Mouse (Mus musculus): ENCODE data around the gene Drosha. TPM values are rescaled to one million over a fixed set of nuclear protein-coding genes. Genes with fewer than 3 reads are reported as not detected.

The Drosha gene
- polyA plus RNA-seq, 1 experiment from 2014 or later: 54.1 TPM

GRCm38 (mm10) chr15:12941106-12941505 is 116.5 kb downstream of the Drosha start:
- Histone ChIP-seq H3K4me3 (replicated peaks) (no peak overlapping the region), H3K27ac (no peak overlapping the region), H3K9ac (replicated peaks) (no peak overlapping the region), H3K36me3 (peaks cover 4% of the 10 kb centered on the region), H3K27me3 (peaks cover 3% of the 10 kb centered on the region; the same call in 1 of the 2 replicates), H3K4me1 (replicated peaks) (0 out of 2 replicates have a peak, but pooled peaks cover 13% of the 10 kb centered on the region), H3K4me2 (no peak overlapping the region), H3K9me3 (no peaks in the 10 kb centered on the region)
- no peak for ATAC-seq (ENCODE audit: insufficient number of reproducible peaks, insufficient read depth, low FRiP score, low TSS enrichment, low read depth)
- WGBS: 28% methylated on average over 9 of the region's 9 CpGs

DNA sequence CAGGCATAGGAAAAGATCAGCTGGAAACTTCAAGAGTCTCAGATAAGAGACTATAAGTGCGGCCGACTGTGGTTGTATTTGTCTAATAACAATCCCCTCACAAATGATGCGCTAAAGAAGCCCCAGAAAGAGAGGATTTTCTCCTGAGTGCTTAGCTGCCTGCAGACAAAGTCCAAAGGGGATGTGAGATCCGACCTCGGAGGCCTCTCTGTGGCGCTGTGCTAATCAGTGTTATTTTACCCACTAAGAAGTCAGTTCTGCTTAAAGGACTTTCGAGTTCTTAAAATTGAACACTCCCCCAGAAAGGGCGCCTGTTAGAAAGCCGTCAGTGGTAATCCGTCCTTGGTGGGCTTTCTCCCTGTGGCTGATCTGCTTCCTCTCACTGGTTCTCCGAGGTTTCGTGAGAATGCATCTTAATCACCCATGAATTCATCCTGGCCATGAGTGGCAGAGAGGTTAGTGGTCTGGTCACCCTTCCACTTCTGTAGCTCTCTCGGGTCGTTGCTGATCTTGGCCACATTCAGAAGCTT is 117.1 kb downstream of the Drosha start:
- Histone ChIP-seq H3K9ac (replicated peaks) (no peak overlapping the region), H3K4me1 (replicated peaks) (0 out of 2 replicates have a peak, but pooled peaks cover 13% of the 10 kb centered on the region), H3K4me3 (replicated peaks) (no peak overlapping the region), H3K9me3 (no peaks in the 10 kb centered on the region), H3K4me2 (no peak overlapping the region), H3K27me3 (peaks cover 3% of the 10 kb centered on the region; the same call in 1 of the 2 replicates), H3K36me3 (no peaks in the 10 kb centered on the region), H3K27ac (no peak overlapping the region)
- 38% methylated on average over 14 of the region's 14 CpGs for WGBS
- ATAC-seq (ENCODE audit: insufficient number of reproducible peaks, insufficient read depth, low FRiP score, low TSS enrichment, low read depth): no peak

- ATAC-seq (ENCODE audit: insufficient number of reproducible peaks, insufficient read depth, low FRiP score, low TSS enrichment, low read depth): no peak
- H3K4me3 ChIP-seq (replicated peaks): no peak overlapping the region
- H3K9me3 ChIP-seq: no peaks in the 10 kb centered on the region
- no peaks in the 10 kb centered on the region for H3K36me3 ChIP-seq
- 0 out of 2 replicates have a peak, but pooled peaks cover 13% of the 10 kb centered on the region for H3K4me1 ChIP-seq (replicated peaks)
- H3K4me2 ChIP-seq: no peak overlapping the region
- H3K27me3 ChIP-seq: peaks cover 3% of the 10 kb centered on the region; the same call in 1 of the 2 replicates
- no peak overlapping the region for H3K9ac ChIP-seq (replicated peaks)
- no peak overlapping the region for H3K27ac ChIP-seq
- 64% methylated on average over 4 of the region's 4 CpGs for WGBS
Observed at GRCm38 (mm10) chr15:12942424-12942823, 117.8 kb downstream of the Drosha start.

GRCm38 (mm10) chr15:12958051-12958450 is 133.4 kb downstream of the Drosha start:
- Histone ChIP-seq H3K4me2 (no peak overlapping the region), H3K4me1 (replicated peaks) (peaks cover 3% of the 10 kb centered on the region; the same call in 1 of the 2 replicates), H3K9ac (replicated peaks) (no peak overlapping the region), H3K9me3 (peaks cover 12% of the 10 kb centered on the region; the same call in 1 of the 2 replicates), H3K27ac (no peak overlapping the region), H3K27me3 (no peaks in the 10 kb centered on the region), H3K36me3 (no peaks in the 10 kb centered on the region), H3K4me3 (replicated peaks) (no peak overlapping the region)
- ATAC-seq (ENCODE audit: insufficient number of reproducible peaks, insufficient read depth, low FRiP score, low TSS enrichment, low read depth): no peak
- 73% methylated on average over 5 of the region's 5 CpGs for WGBS

DNA sequence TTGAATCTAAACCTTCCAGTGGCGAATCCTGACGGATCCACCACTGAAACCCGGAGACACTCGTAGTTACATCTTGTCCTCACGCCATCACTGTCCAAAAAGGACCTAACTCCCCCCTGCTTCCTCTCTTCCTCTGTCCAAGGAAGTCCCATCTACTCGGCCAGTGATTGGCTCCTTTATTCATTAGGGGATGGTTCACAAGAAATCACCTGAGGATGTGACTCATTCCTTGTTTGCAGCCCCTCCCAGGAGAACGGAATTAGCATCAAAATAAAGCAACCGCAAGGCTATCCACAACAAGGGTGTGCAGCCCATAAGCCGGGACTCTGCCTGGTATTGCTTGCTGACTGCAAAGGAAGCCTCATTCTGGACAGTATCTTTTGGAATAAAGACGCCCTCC is 137.6 kb downstream of the Drosha start:
- H3K36me3 ChIP-seq: no peaks in the 10 kb centered on the region
- no peak for ATAC-seq (ENCODE audit: insufficient number of reproducible peaks, insufficient read depth, low FRiP score, low TSS enrichment, low read depth)
- H3K4me2 ChIP-seq: no peak overlapping the region
- no peaks in the 10 kb centered on the region for H3K9me3 ChIP-seq
- no peak overlapping the region for H3K9ac ChIP-seq (replicated peaks)
- H3K4me1 ChIP-seq (replicated peaks): peaks cover 3% of the 10 kb centered on the region; the same call in 1 of the 2 replicates
- 83% methylated on average over 10 of the region's 10 CpGs for WGBS
- H3K27me3 ChIP-seq: no peaks in the 10 kb centered on the region
- no peak overlapping the region for H3K4me3 ChIP-seq (replicated peaks)
- H3K27ac ChIP-seq: no peak overlapping the region

DNA sequence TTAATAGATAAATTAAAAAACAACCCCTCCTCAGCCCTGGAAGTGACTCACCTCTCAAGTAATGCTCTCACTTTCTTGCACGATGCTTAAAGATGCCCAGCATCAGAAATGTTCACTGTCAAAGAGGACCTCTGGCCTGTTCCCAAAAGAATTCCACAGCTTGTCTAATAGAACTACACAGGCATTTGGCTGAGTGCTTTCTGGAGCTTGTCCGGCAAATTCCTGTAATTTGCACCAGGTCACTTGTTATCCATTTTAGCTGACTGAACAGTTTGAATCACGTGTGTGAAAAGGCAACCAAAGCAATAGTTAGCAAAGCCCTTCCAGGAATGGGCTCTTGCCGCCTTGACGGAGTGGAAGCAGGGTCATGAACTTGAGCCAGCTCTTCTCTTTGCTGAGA is 140.6 kb downstream of the Drosha start:
- Histone ChIP-seq H3K36me3 (no peaks in the 10 kb centered on the region), H3K4me3 (replicated peaks) (no peak overlapping the region), H3K27me3 (no peaks in the 10 kb centered on the region), H3K9ac (replicated peaks) (no peak overlapping the region), H3K27ac (no peak overlapping the region), H3K4me1 (replicated peaks) (no peaks in the 10 kb centered on the region), H3K9me3 (no peaks in the 10 kb centered on the region), H3K4me2 (no peak overlapping the region)
- 77% methylated on average over 5 of the region's 5 CpGs for WGBS
- ATAC-seq (ENCODE audit: insufficient number of reproducible peaks, insufficient read depth, low FRiP score, low TSS enrichment, low read depth): no peak

DNA sequence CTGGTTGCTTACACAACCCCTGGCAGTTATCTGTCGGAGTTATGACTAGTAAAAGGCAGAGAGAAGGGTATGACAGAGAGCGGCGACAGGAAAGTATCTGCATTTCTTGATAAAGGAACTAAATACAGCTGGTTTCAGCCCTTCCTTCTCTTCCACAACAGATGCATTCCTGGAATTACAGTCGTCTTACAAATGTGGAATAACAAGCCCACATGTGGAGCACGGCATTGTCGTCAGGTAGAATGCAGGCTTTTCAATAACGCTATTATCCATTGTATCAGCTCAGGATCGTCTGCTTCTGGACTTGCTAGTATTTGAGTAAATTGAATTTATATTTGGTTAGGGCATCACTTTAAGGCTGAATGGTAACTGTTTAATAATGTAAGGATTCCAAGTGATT is 144.2 kb downstream of the Drosha start:
- Histone ChIP-seq H3K36me3 (no peaks in the 10 kb centered on the region), H3K27ac (no peak overlapping the region), H3K4me2 (no peak overlapping the region), H3K4me1 (replicated peaks) (0 out of 2 replicates have a peak, but pooled peaks cover under 1% of the 10 kb centered on the region), H3K4me3 (replicated peaks) (no peak overlapping the region), H3K27me3 (no peaks in the 10 kb centered on the region), H3K9ac (replicated peaks) (no peak overlapping the region), H3K9me3 (no peaks in the 10 kb centered on the region)
- ATAC-seq (ENCODE audit: insufficient number of reproducible peaks, insufficient read depth, low FRiP score, low TSS enrichment, low read depth): no peak
- WGBS: 85% methylated on average over 8 of the region's 8 CpGs

GRCm38 (mm10) chr15:12972441-12972840 is 147.8 kb downstream of the Drosha start:
- WGBS: 87% methylated on average over 8 of the region's 8 CpGs
- Histone ChIP-seq H3K4me2 (no peak overlapping the region), H3K27ac (no peak overlapping the region), H3K9ac (replicated peaks) (no peak overlapping the region), H3K27me3 (no peaks in the 10 kb centered on the region), H3K9me3 (no peaks in the 10 kb centered on the region), H3K4me1 (replicated peaks) (0 out of 2 replicates have a peak, but pooled peaks cover 7% of the 10 kb centered on the region), H3K4me3 (replicated peaks) (no peak overlapping the region), H3K36me3 (no peaks in the 10 kb centered on the region)
- no peak for ATAC-seq (ENCODE audit: insufficient number of reproducible peaks, insufficient read depth, low FRiP score, low TSS enrichment, low read depth)

Small RNAs within 50 kb of the gene (microRNA-seq; reads per million reads assigned to microRNA genes)
- gene Gm47288: not detected

Other genes starting within 250 kb of the Drosha start
- 26.2 and 32.5 TPM in 2 replicates for gene Pdzd2, start 84.9 kb upstream of the Drosha start, polyA plus RNA-seq (2016; fragmentation: Nextera tagmentation; extraction: Ambion mirVana)
- 48.7 and 54.0 TPM in 2 replicates for gene 6030458C11Rik, start 166 bp upstream of the Drosha start, polyA plus RNA-seq (2016; fragmentation: Nextera tagmentation; extraction: Ambion mirVana)

Data from limb, embryonic 12.5 days (tissue).